Mouse (Mus musculus) CD8-positive naive resting alpha-beta T cell, adult 2 months (primary cell): ENCODE results near the gene Gm20696.

Source experiments
- DNase-seq, 2 experiments: peaks; one replicate each; pipeline ENCODE4 v3.0.0; 2022; ENCODE audit warnings: low read depth in 2 of 2, low spot score in 2 of 2

Gm20696 gene

DNA sequence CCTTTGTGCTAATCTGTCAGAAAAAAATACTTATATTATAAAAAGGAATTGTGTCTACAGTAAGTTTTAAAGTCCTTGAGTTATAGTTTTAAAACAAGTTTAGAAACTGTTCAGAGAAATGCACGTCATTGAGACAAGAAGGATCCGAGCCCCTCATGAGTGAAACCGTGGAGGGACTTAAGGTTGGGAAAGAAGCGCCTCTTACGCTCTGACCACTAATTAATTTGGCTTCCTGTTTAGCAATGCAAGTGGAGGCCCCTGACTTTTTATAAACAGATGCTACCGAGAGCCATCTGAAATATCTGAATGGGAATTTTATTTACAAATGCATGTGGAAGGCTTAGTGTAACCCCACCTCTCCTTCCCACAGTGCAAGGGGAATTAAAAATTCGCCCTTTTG is 41.3 kb downstream of the Gm20696 start:
- DNase-seq = no peak

GRCm38 (mm10) chr6:99624542-99624941 is 42.1 kb downstream of the Gm20696 start:
- DNase-seq = no peak

- DNase-seq = no peak
These were observed 43.0 kb downstream of the Gm20696 start for GRCm38 (mm10) chr6:99623641-99624040.

GRCm38 (mm10) chr6:99621167-99621566 is 45.4 kb downstream of the Gm20696 start:
- DNase-seq = no peak

GRCm38 (mm10) chr6:99620471-99620870 is 46.1 kb downstream of the Gm20696 start:
- DNase-seq = no peak

DNA sequence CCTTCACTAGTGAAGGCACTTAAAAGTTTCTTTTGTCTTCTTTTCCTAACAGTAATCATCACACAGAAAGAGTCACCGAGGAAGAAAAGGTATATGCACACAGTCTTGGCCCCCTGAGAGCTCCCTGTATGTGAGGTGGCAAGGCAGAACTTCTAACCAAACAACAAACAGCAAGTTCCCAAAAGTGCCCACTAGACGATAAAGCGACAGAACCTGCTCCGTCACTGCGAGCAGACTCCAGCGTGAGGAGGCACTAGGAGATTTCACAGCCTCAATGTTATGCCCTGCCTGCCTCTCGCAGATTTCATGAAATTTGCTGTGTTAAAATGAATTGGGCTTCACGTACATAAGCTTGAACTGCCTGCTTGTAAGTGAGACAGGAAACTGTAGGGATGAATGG is 46.6 kb downstream of the Gm20696 start:
- DNase-seq = no peak

- DNase-seq = no peak
These were observed 47.1 kb downstream of the Gm20696 start for GRCm38 (mm10) chr6:99619466-99619865.

- no peak for DNase-seq
These were observed 48.7 kb downstream of the Gm20696 start for GRCm38 (mm10) chr6:99617867-99618266.

DNA sequence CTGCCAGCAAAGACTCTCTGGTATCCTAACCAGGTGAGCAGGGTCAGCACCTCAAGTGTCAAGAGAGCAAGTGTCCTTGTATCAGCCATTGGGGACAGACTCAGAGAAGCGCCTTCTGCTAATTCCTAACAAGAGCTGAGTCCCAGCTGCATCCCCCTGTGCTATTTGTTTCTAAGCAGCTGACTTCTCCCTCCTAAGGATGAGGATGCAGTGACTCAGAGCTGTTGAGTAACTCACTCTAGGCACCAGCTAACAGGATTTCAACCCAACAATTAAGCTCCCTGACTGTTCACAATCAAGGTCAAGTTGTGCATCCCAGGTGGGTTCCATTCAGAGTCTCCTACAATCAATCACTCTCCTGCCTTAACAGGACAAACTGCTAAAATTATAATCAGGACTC is 49.2 kb downstream of the Gm20696 start:
- DNase-seq = no peak

GRCm38 (mm10) chr6:99615272-99615751 is 51.3 kb downstream of the Gm20696 start:
- DNase-seq = no peak

DNA sequence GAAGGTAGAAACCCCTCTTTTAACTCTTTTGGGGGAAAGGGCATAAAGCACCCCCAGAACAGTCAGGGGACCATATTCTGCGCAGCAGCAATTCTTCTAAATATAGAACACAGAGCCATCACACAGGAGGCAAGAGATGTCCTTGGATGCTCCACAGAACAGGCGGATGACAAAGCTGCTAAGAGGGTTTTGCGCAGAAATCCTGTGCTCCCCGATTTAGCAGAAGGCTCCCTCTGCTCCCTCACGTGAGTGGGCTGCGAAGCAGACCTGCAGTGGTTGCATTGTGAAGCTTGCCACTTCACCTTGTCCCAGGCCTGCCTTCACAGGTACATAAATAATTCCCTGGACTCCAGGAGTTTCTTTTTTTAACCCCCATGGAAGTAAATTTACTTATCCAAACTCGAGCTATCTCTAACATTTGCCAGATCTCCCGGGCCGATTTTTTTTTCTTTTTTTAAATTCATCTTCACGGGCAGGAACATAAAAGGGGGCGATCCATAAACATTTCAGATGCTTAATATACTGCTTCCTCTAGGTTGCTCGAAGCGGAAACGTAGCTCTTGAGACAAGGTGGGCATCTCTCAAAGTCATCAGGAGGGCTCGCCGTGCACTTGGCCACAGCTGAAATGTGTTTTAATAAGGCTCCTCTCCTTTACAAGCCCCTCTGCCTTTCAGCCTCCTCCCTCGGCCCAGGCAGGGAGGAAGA is 51.9 kb downstream of the Gm20696 start:
- DNase-seq = no peak

- DNase-seq = no peak
These were observed 54.7 kb downstream of the Gm20696 start for GRCm38 (mm10) chr6:99611866-99612265.

DNA sequence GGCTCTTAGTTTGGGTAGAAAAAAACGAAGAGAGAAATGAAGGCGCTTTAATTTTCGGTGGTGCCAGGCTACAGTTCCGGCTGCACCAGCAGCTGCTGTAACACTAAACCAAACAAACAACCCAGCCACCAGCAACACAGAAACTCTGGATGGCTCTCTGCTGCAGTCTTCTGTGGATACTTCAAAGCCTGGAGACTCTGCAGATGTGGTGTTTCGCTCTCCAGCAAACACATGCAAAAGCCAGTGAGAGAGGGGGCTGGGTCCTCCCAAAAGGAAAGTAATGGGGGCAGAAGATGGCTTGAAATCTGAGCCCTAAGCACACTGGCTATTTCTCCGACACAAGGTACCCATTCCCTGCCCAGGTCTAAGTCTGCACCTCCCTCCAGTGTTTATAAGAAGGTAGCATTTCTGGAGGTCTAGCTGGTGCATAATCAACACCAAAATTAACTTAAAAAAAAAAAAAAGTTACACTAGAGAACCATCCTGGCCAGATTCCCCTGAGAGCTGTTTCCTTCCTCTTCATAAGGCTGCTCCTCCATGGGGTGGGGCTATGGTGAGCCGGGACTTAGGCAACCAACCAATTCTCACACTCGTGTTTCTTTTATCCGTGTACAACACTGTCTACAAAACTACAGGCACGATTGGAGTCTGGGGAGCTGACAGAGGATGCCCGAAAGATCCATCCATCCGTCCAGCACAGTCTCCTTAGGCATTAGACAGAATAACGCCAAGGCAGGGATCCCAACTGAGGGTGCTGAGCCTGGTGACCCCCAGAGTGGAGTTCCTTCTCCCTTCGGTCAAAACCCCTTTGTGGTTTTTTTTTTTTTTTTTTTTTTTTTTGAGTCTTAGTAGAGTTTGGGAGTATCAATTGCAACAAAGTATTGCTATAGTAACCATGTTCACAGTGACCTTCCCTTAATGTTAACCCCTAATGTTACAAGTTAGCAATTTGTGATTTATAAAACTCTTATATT is 55.9 kb downstream of the Gm20696 start:
- peak in 1 of 2 experiments; percentile 1 for DNase-seq

GRCm38 (mm10) chr6:99606079-99606478 is 60.5 kb downstream of the Gm20696 start:
- no peak for DNase-seq

- DNase-seq = no peak
These were observed 61.8 kb downstream of the Gm20696 start for GRCm38 (mm10) chr6:99604758-99605157.

DNA sequence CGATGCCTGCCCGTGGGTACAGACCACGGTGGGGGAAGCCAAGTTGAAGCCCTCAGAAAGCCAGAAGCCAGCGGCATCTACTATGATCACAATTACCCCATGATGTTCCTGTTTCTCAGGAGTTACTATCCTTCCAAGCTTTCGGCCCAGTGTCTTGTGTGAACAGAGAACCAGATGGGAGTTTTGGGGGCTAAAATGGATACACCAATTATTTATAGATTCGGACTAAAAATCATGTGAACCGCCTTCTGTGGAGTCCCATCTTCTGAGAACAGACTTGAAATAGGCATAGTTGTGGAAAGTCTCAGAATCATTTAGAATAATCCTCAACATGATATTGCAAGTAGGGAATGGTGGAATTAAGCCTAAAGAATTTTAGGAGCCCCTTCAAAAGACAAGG is 64.2 kb downstream of the Gm20696 start:
- no peak for DNase-seq

DNA sequence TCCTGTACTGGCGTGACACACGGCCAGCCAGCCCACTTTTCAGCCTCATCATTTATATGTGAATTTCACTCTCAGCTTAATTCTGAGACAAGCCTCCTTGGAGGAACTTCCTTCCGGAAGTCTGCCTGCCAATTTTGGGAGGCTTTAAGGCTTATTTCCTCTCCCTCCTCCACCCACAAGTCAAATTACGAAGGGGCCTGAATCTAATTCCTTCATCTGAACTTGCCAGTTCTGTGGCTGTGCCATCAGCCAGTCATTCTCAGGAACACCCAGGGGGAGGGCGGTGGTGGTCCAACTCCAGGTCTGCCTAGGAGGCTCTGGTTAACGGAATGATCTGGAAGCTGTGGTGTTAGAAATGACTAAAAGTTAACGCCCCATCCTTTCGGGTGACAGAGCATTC is 65.7 kb downstream of the Gm20696 start:
- no peak for DNase-seq

GRCm38 (mm10) chr6:99600168-99600793 is 66.3 kb downstream of the Gm20696 start:
- peak; percentile 11 to 49 for DNase-seq

GRCm38 (mm10) chr6:99599651-99600050 is 66.9 kb downstream of the Gm20696 start:
- DNase-seq = no peak

- DNase-seq = no peak
These were observed 67.4 kb downstream of the Gm20696 start for GRCm38 (mm10) chr6:99599229-99599628.

DNA sequence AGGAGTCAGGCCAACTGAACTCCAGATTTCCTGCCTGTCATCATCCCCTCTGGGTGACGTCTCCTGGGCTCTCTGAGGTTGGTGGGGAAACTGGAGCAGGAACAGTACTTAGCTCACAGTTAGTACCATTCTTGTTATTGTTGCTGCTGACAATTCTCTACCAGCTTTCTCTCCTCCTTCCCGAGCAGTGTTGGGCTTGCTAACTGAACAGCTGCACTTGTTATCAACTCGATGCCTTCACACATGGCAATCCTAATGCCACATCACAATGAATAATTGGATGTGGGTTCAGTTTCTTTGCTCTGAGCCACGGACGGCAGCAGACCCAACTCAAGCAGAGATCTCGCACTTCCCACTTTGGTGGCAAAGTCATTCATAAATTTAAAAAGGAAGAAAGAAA is 89.6 kb downstream of the Gm20696 start:
- DNase-seq = no peak

DNA sequence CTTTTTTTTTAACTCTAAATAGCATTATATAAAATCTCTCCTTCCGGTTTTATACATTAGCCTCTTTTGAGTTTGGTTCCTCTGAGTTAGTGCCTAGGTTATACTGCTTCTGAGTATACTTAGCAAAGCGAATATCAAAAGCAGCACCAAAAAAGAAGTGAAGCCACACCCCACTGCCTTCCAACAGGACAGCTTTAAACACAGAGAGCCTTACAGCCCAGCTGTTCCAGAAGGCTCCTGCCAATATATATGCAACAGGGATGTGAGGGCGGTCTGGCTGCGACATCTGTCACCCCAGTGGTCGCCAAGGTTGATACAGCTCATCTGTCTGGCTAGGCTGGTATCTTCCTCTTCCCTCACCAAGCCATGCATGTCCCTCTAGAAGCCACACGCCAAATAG is 91.0 kb downstream of the Gm20696 start:
- no peak for DNase-seq
